Mouse (Mus musculus) G1E (cell line): ENCODE results near the gene Mmachc.

Source experiments
- CTCF ChIP-seq: IDR thresholded peaks from 2 replicates; pipeline ENCODE4 v1.5.1; 2012; ENCODE audit warnings: low read depth, low read length, inconsistent platforms, mixed read lengths
- GATA1 ChIP-seq: IDR thresholded peaks from 2 replicates; pipeline ENCODE4 v1.6.1; 2012; ENCODE audit warnings: borderline replicate concordance, low read length, inconsistent platforms, mixed read lengths

DNA sequence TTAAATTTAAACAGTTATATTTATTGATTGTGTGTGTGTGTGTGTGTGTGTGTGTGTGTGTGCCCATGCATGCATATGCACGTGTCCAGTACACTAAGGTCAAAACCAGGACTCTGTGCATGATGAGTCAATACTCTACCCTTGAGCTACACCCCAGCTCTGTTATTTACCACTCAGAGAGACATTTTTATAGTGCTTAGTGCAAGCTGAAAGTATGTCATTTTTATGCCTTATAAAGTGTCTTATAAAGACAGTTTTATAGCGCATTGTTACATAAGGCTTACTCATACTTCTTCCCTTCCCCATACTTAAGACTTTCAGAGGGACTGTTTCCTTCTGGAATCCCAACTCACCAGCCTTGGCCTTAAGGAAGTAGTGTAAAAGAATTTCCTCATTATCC, 41.5 kb upstream of the Mmachc start:
- no peak for TF ChIP-seq CTCF
- TF ChIP-seq GATA1: no peak
